ENCODE assay signal across 7 mouse cellular contexts in genomic region chr13:73466411-73466810, GRCm38 (mm10). TPM values are rescaled to one million over a fixed set of nuclear protein-coding genes. Genes with fewer than 3 reads are reported as not detected.
A peak's percentile ranks its signal among the peaks of the same experiment; 100 is the strongest.
DNase-seq lines count a peak whose midpoint lies in the region; ATAC-seq and TF ChIP-seq lines count a peak whose summit lies in the region.

No protein-coding gene starts in this region.

- no peak for TF ChIP-seq POLR2A in cortical plate, adult 2 months (IDR thresholded peaks at IDR 0.05; ENCODE audit: extremely low read depth, insufficient read depth, low read length)

- H3K36me3 ChIP-seq in heart, postnatal 0 days (replicated peaks; ENCODE audit: control insufficient read depth, insufficient read depth, low read length), result no peaks in the 10 kb centered on the region
- H3K36me3 ChIP-seq in embryonic facial prominence, embryonic 15.5 days, result no peaks in the 10 kb centered on the region
- peaks cover 15% of the 10 kb centered on the region for H3K36me3 ChIP-seq in midbrain, embryonic 10.5 days

- peak; percentile 28 for DNase-seq in heart, postnatal 0 days (ENCODE audit: low spot score)
- no peak for DNase-seq in heart, postnatal 14 days
- no peak for DNase-seq in midbrain, embryonic 10.5 days (ENCODE audit: low spot score)
- DNase-seq in natural killer cell, adult 2 months (ENCODE audit: low spot score in 2 of 2), result no peak
- no peak for DNase-seq in embryo, embryonic 11 days

- intact Hi-C loops in heart, postnatal 14 days (cut with DNase I), result loop anchor here (5.0 kb wide), 1 partner anchor 39 kb away; no protein-coding TSS in a partner anchor

- H3K27ac ChIP-seq in heart, postnatal 0 days (ENCODE audit: low read depth), result peak overlapping the region; percentile 75; the same call in 1 of the 2 replicates
- no peak overlapping the region for H3K27ac ChIP-seq in cortical plate, adult 2 months (ENCODE audit: insufficient read depth, low read length)
- no peak overlapping the region for H3K27ac ChIP-seq in embryonic facial prominence, embryonic 15.5 days (replicated peaks)
- peak overlapping the region; percentile 98; the same call in 1 of the 2 replicates for H3K27ac ChIP-seq in midbrain, embryonic 10.5 days (replicated peaks)

- no peak for TF ChIP-seq EP300 in heart, postnatal 0 days (IDR thresholded peaks at IDR 0.05; ENCODE audit: low read depth)

- H3K4me3 ChIP-seq in heart, postnatal 0 days (ENCODE audit: low read depth, low read length), result no peak overlapping the region
- peak overlapping the region; percentile 40; the same call in 1 of the 2 replicates for H3K4me3 ChIP-seq in cortical plate, adult 2 months (ENCODE audit: insufficient read depth, low read length)
- no peak overlapping the region for H3K4me3 ChIP-seq in embryonic facial prominence, embryonic 15.5 days (replicated peaks)
- peak overlapping the region; percentile 96 for H3K4me3 ChIP-seq in midbrain, embryonic 10.5 days

- no peaks in the 10 kb centered on the region for H3K27me3 ChIP-seq in heart, postnatal 0 days (ENCODE audit: control insufficient read depth, insufficient read depth, low read length)
- no peaks in the 10 kb centered on the region for H3K27me3 ChIP-seq in embryonic facial prominence, embryonic 15.5 days
- no peaks in the 10 kb centered on the region for H3K27me3 ChIP-seq in midbrain, embryonic 10.5 days (ENCODE audit: low read depth, poor library complexity, severe bottlenecking)

- no peak for ATAC-seq in heart, postnatal 0 days (ENCODE audit: insufficient read depth, low read depth)
- no peak for ATAC-seq in embryonic facial prominence, embryonic 15.5 days (ENCODE audit: insufficient number of reproducible peaks, low FRiP score, low TSS enrichment, low read depth)

- peak overlapping the region; percentile 79; the same call in 1 of the 2 replicates for H3K4me2 ChIP-seq in heart, postnatal 0 days (ENCODE audit: low read depth, low read length)
- peak overlapping the region; percentile 84; the same call in 1 of the 2 replicates for H3K4me2 ChIP-seq in embryonic facial prominence, embryonic 15.5 days (replicated peaks)

- no peak for TF ChIP-seq CTCF in heart, postnatal 0 days (IDR thresholded peaks at IDR 0.05; ENCODE audit: low read depth)
- no peak for TF ChIP-seq CTCF in cortical plate, adult 2 months (IDR thresholded peaks at IDR 0.05; ENCODE audit: extremely low read depth, insufficient read depth, low read length)

- no peaks in the 10 kb centered on the region for H3K9me3 ChIP-seq in heart, postnatal 0 days (replicated peaks; ENCODE audit: control insufficient read depth, low read length)
- H3K9me3 ChIP-seq in embryonic facial prominence, embryonic 15.5 days (replicated peaks), result no peaks in the 10 kb centered on the region
- no peaks in the 10 kb centered on the region for H3K9me3 ChIP-seq in midbrain, embryonic 10.5 days (replicated peaks)

- H3K9ac ChIP-seq in heart, postnatal 0 days (replicated peaks; ENCODE audit: low read depth, low read length), result no peak overlapping the region
- H3K9ac ChIP-seq in embryonic facial prominence, embryonic 15.5 days, result no peak overlapping the region

- 35% methylated on average over 3 of the region's 3 CpGs for WGBS in heart, postnatal 0 days
- WGBS in embryonic facial prominence, embryonic 15.5 days, result 88% methylated on average over 3 of the region's 3 CpGs
- WGBS in midbrain, embryonic 10.5 days, result 92% methylated on average over 3 of the region's 3 CpGs

- H3K4me1 ChIP-seq in heart, postnatal 0 days (ENCODE audit: control insufficient read depth, insufficient read depth), result no peaks in the 10 kb centered on the region
- H3K4me1 ChIP-seq in cortical plate, adult 2 months (ENCODE audit: control insufficient read depth, insufficient read depth, low read length), result peaks cover 13% of the 10 kb centered on the region
- H3K4me1 ChIP-seq in embryonic facial prominence, embryonic 15.5 days, result peaks cover 30% of the 10 kb centered on the region
- peaks cover 42% of the 10 kb centered on the region for H3K4me1 ChIP-seq in midbrain, embryonic 10.5 days

RNA-seq across cellular contexts. Expression of gene Lpcat1, which starts 0.6 kb away (rescaled TPM):
- total RNA-seq in heart, postnatal 0 days (2014; rRNA removed; ENCODE audit: low replicate concordance), result 22.2 and 36.3 TPM in 2 replicates
- 7.7 and 7.8 TPM in 2 replicates for polyA plus RNA-seq in heart, postnatal 0 days (2015; fragmentation: Nextera tagmentation; extraction: Ambion mirVana)
- 10 to 100 TPM in 1 of 2 experiments, 1 to 10 TPM in 1; 8.0 to 10.6 TPM for total RNA-seq in heart, postnatal 14 days (2021)
- 39.6 and 48.5 TPM in 2 replicates for polyA plus RNA-seq in cortical plate, adult 2 months (2012; rRNA removed)
- 31.8 and 35.0 TPM in 2 replicates for polyA plus RNA-seq in embryonic facial prominence, embryonic 15.5 days (2015; fragmentation: Nextera tagmentation; extraction: Ambion mirVana)
- 65.3 and 66.6 TPM in 2 replicates for polyA plus RNA-seq in midbrain, embryonic 10.5 days (2016; fragmentation: Nextera tagmentation; extraction: Ambion mirVana)

Comparison
In these comparisons a context has a peak if more than half of its experiments do, and no peak if none do; other contexts are left out.
1. H3K27ac ChIP-seq: peak in heart, postnatal 0 days (single experiment) and midbrain, embryonic 10.5 days (single experiment); none in cortical plate, adult 2 months (single experiment) and embryonic facial prominence, embryonic 15.5 days (single experiment).
2. H3K4me3 ChIP-seq: peak in cortical plate, adult 2 months (single experiment) and midbrain, embryonic 10.5 days (single experiment); none in heart, postnatal 0 days (single experiment) and embryonic facial prominence, embryonic 15.5 days (single experiment).